Mouse (Mus musculus) lung, embryonic 16.5 days (tissue): ENCODE measurements around the gene Lrrc1. TPM values are rescaled to one million over a fixed set of nuclear protein-coding genes. Genes with fewer than 3 reads are reported as not detected.

Experiments used
- ATAC-seq: fragments of 200-750 bp; cut with Nextera tagmentation; 2 replicates; pipeline ENCODE4 v1.8.0; 2017; ENCODE audit warnings: low read depth, mild to moderate bottlenecking, moderate library complexity
- H3K27ac ChIP-seq: fragments of 300-500 bp; sonication (generic); 2 replicates; pipeline ENCODE4 v1.5.1; 2014; ENCODE audit warnings: mild to moderate bottlenecking, control low read depth, low read length
- H3K27me3 ChIP-seq: fragments of 300-500 bp; sonication (generic); 2 replicates; pipeline ENCODE4 v1.6.1; 2014; ENCODE audit warnings: low read depth, low read length, mixed read lengths; ENCODE audit not compliant: control insufficient read depth, insufficient read depth
- H3K36me3 ChIP-seq: fragments of 300-500 bp; sonication (generic); 2 replicates; pipeline ENCODE4 v1.6.1; 2014; ENCODE audit warnings: low read length; ENCODE audit not compliant: control insufficient read depth, insufficient read depth
- H3K4me1 ChIP-seq: fragments of 300-500 bp; sonication (generic); replicated peaks from 2 replicates; pipeline ENCODE4 v1.6.1; 2014; ENCODE audit warnings: low read length, mixed read lengths; ENCODE audit not compliant: control insufficient read depth, insufficient read depth
- H3K4me2 ChIP-seq: fragments of 300-500 bp; sonication (generic); 2 replicates; pipeline ENCODE4 v1.6.1; 2014; ENCODE audit warnings: low read depth, low read length, control low read depth
- H3K4me3 ChIP-seq: fragments of 300-500 bp; sonication (generic); 2 replicates; pipeline ENCODE4 v1.5.1; 2014; ENCODE audit warnings: mild to moderate bottlenecking, low read length, control low read depth
- H3K9ac ChIP-seq: fragments of 300-500 bp; sonication (generic); 2 replicates; pipeline ENCODE4 v1.6.1; 2014; ENCODE audit warnings: low read length, control low read depth
- H3K9me3 ChIP-seq: fragments of 300-500 bp; sonication (generic); 2 replicates; pipeline ENCODE4 v1.6.1; 2016; ENCODE audit warnings: low read length; ENCODE audit not compliant: control insufficient read depth
- WGBS: fragments of 180-500 bp; shearing (Covaris S2); extraction: QIAGEN DNeasy Blood & Tissue Kit; methylation state at CpG from one replicate; pipeline ENCODE4 v1.1.7; 2014; 5-methylcytosine and 5-hydroxymethylcytosine counted together
- polyA plus RNA-seq: library from polyadenylated mRNA; unstranded; fragments of >200 nt; fragmentation: Nextera tagmentation; extraction: Ambion mirVana; gene quantifications from 2 replicates; pipeline ENCODE4 v1.2.1, GENCODE M21; 2015

The Lrrc1 gene
- polyA plus RNA-seq, 1 experiment from 2014 or later: 10.3 TPM

GRCm38 (mm10) chr9:77419501-77420199, 125.0 kb downstream of the Lrrc1 start:
- H3K4me1 ChIP-seq: no peaks in the 10 kb centered on the region
- no peaks in the 10 kb centered on the region for H3K9me3 ChIP-seq
- no peak overlapping the region for H3K4me3 ChIP-seq
- H3K27ac ChIP-seq: no peak overlapping the region
- ATAC-seq: no peak
- 73% methylated on average over 9 of the region's 9 CpGs for WGBS
- no peak overlapping the region for H3K9ac ChIP-seq
- H3K27me3 ChIP-seq: no peaks in the 10 kb centered on the region
- H3K4me2 ChIP-seq: no peak overlapping the region
- no peaks in the 10 kb centered on the region for H3K36me3 ChIP-seq

GRCm38 (mm10) chr9:77418800-77419199, 125.9 kb downstream of the Lrrc1 start:
- no peak overlapping the region for H3K9ac ChIP-seq
- H3K9me3 ChIP-seq: no peaks in the 10 kb centered on the region
- H3K4me2 ChIP-seq: no peak overlapping the region
- H3K36me3 ChIP-seq: no peaks in the 10 kb centered on the region
- ATAC-seq: no peak
- H3K4me3 ChIP-seq: no peak overlapping the region
- no peak overlapping the region for H3K27ac ChIP-seq
- H3K27me3 ChIP-seq: no peaks in the 10 kb centered on the region
- 61% methylated on average over 2 of the region's 2 CpGs for WGBS
- no peaks in the 10 kb centered on the region for H3K4me1 ChIP-seq

GRCm38 (mm10) chr9:77416486-77416885, 128.2 kb downstream of the Lrrc1 start:
- H3K4me3 ChIP-seq: no peak overlapping the region
- no peak for ATAC-seq
- H3K27me3 ChIP-seq: no peaks in the 10 kb centered on the region
- H3K36me3 ChIP-seq: no peaks in the 10 kb centered on the region
- WGBS: 79% methylated on average over 4 of the region's 4 CpGs
- H3K4me2 ChIP-seq: no peak overlapping the region
- peaks cover 10% of the 10 kb centered on the region for H3K4me1 ChIP-seq
- no peak overlapping the region for H3K9ac ChIP-seq
- H3K9me3 ChIP-seq: no peaks in the 10 kb centered on the region
- no peak overlapping the region for H3K27ac ChIP-seq

GRCm38 (mm10) chr9:77416002-77416401, 128.7 kb downstream of the Lrrc1 start:
- Histone ChIP-seq H3K27ac (no peak overlapping the region), H3K9ac (no peak overlapping the region), H3K4me1 (peaks cover 14% of the 10 kb centered on the region), H3K4me2 (no peak overlapping the region), H3K36me3 (no peaks in the 10 kb centered on the region), H3K9me3 (no peaks in the 10 kb centered on the region), H3K4me3 (no peak overlapping the region), H3K27me3 (no peaks in the 10 kb centered on the region)
- 90% methylated on average over 7 of the region's 7 CpGs for WGBS
- no peak for ATAC-seq

- H3K4me2 ChIP-seq: no peak overlapping the region
- no peaks in the 10 kb centered on the region for H3K36me3 ChIP-seq
- no peak overlapping the region; the same call in 1 of the 2 replicates for H3K27ac ChIP-seq
- H3K4me3 ChIP-seq: no peak overlapping the region
- peak; percentile 39; the same call in 1 of the 2 replicates for ATAC-seq
- H3K27me3 ChIP-seq: no peaks in the 10 kb centered on the region
- H3K9me3 ChIP-seq: no peaks in the 10 kb centered on the region
- WGBS: 49% methylated on average over 3 of the region's 3 CpGs
- H3K9ac ChIP-seq: no peak overlapping the region
- H3K4me1 ChIP-seq: peaks cover 24% of the 10 kb centered on the region
Observed at GRCm38 (mm10) chr9:77411830-77412425, 132.7 kb downstream of the Lrrc1 start.

- 26% methylated on average over 4 of the region's 4 CpGs for WGBS
- Histone ChIP-seq H3K4me1 (peaks cover 24% of the 10 kb centered on the region), H3K9me3 (no peaks in the 10 kb centered on the region), H3K36me3 (no peaks in the 10 kb centered on the region), H3K9ac (no peak overlapping the region), H3K4me2 (no peak overlapping the region), H3K4me3 (no peak overlapping the region), H3K27ac (peak overlapping the region; percentile 2; the same call in 1 of the 2 replicates), H3K27me3 (no peaks in the 10 kb centered on the region)
- no peak for ATAC-seq
Observed at GRCm38 (mm10) chr9:77410968-77411367, 133.7 kb downstream of the Lrrc1 start.

GRCm38 (mm10) chr9:77410524-77410923, 134.1 kb downstream of the Lrrc1 start:
- H3K27ac ChIP-seq: peak overlapping the region; percentile 2; the same call in 1 of the 2 replicates

GRCm38 (mm10) chr9:77408053-77408603, 136.5 kb downstream of the Lrrc1 start:
- 40% methylated on average over 6 of the region's 6 CpGs for WGBS
- no peaks in the 10 kb centered on the region for H3K27me3 ChIP-seq
- peaks cover 24% of the 10 kb centered on the region for H3K4me1 ChIP-seq
- H3K4me3 ChIP-seq: no peak overlapping the region
- H3K4me2 ChIP-seq: no peak overlapping the region
- ATAC-seq: 0 out of 2 replicates have a peak, but pooled peaks have one; percentile 31
- no peaks in the 10 kb centered on the region for H3K9me3 ChIP-seq
- H3K9ac ChIP-seq: no peak overlapping the region
- no peak overlapping the region for H3K27ac ChIP-seq
- H3K36me3 ChIP-seq: no peaks in the 10 kb centered on the region

More at GRCm38 (mm10) chr9:77410524-77410923, 134.1 kb downstream of the Lrrc1 start:
- Histone ChIP-seq H3K4me1 (peaks cover 24% of the 10 kb centered on the region), H3K4me3 (no peak overlapping the region), H3K9ac (no peak overlapping the region), H3K27me3 (no peaks in the 10 kb centered on the region), H3K9me3 (no peaks in the 10 kb centered on the region), H3K36me3 (no peaks in the 10 kb centered on the region), H3K4me2 (no peak overlapping the region)
- ATAC-seq: peak; percentile 51; the same call in 1 of the 2 replicates
- 69% methylated on average over 7 of the region's 7 CpGs for WGBS

- Histone ChIP-seq H3K9ac (no peak overlapping the region), H3K4me2 (no peak overlapping the region), H3K27ac (no peak overlapping the region), H3K9me3 (no peaks in the 10 kb centered on the region), H3K4me1 (peaks cover 18% of the 10 kb centered on the region), H3K27me3 (no peaks in the 10 kb centered on the region), H3K4me3 (no peak overlapping the region), H3K36me3 (no peaks in the 10 kb centered on the region)
- no peak for ATAC-seq
- WGBS: 56% methylated on average over 7 of the region's 7 CpGs
Observed at GRCm38 (mm10) chr9:77406906-77407305, 137.8 kb downstream of the Lrrc1 start.
